Comparison of ENCODE assay signal across 29 mouse cellular contexts in the genomic region with DNA sequence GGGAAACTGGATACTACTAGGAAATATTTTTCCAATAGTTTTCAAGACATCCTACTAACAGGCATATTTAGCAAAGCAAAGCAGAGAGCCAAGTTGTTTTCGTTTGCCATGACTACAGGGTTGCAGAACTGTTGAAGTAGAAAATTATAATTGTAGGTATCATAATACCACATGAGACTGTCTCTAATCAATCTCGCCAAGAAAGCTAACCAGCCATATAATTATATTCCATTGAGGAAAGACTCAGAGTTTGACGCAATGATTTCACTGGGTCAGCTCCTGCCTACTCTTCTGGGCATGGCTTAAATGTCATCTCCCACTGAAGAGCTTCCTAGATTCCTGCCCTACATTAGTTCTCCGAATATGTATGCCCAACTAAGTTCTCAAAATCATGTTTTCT. TPM values are rescaled to one million over a fixed set of nuclear protein-coding genes. Genes with fewer than 3 reads are reported as not detected.
DNase-seq lines count a peak whose midpoint lies in the region; ATAC-seq and TF ChIP-seq lines count a peak whose summit lies in the region.
"Had no signal": no experiment of that assay in that cellular context is flagged by ENCODE, and none has a peak within 500 bp of the region (broad histone marks: within the 10 kb centered on the region; RNA-seq: fewer than 3 reads in every experiment).

No protein-coding gene starts in this region.

- no peak for TF ChIP-seq POLR2A in embryonic fibroblast, embryonic 13.5 days (IDR thresholded peaks at IDR 0.05; ENCODE audit: low read depth, low read length)
- TF ChIP-seq POLR2A in kidney, adult 2 months (IDR thresholded peaks at IDR 0.05; ENCODE audit: low read depth, low read length): no peak

- DNase-seq in retina, embryonic 14.5 days (ENCODE audit: low spot score): peak; percentile 30
- no peak for DNase-seq in retina, postnatal 1 day
- peak; percentile 12 for DNase-seq in brain, adult 2 months (ENCODE audit: low read depth, low spot score)
- no peak for DNase-seq in kidney, adult 2 months
- DNase-seq: adrenal gland, postnatal 10 days; adrenal gland, postnatal 36 days; B cell, adult 2 months; cerebellum, adult 18-20 months; cerebellum, adult 9-10 months; cerebellum, postnatal 14 days; gastrocnemius, postnatal 10 days; gastrocnemius, postnatal 36 days; heart, adult 2 months; heart, postnatal 14 days; heart, postnatal 4 days; kidney, adult 18-20 months had no signal

- no peak for ATAC-seq in activated CD4-positive, CD25-positive, alpha-beta regulatory T cell, adult 4 months
- ATAC-seq: forebrain, embryonic 13.5 days; forebrain, embryonic 16.5 days; hindbrain, postnatal 0 days; inflammation-experienced regulatory T-cells, adult 6 months; intestine, embryonic 16.5 days had no signal

- no peaks in the 10 kb centered on the region; the same call in 1 of the 2 replicates for H3K27me3 ChIP-seq in kidney, adult 2 months (replicated peaks; ENCODE audit: control insufficient read depth, insufficient read depth, low read length)
- H3K27me3 ChIP-seq: CH12.LX; forebrain, embryonic 13.5 days; heart, embryonic 13.5 days had no signal

- peaks cover 10% of the 10 kb centered on the region for H3K4me1 ChIP-seq in embryonic fibroblast, embryonic 13.5 days (ENCODE audit: control insufficient read depth, insufficient read depth, low read length)
- no peaks in the 10 kb centered on the region for H3K4me1 ChIP-seq in kidney, adult 2 months (ENCODE audit: control insufficient read depth, insufficient read depth, low read length)
- H3K4me1 ChIP-seq: forebrain, embryonic 10.5 days; forebrain, embryonic 13.5 days had no signal

- no peak overlapping the region for H3K4me3 ChIP-seq in embryonic fibroblast, embryonic 13.5 days (ENCODE audit: insufficient read depth, low read length)
- no peak overlapping the region for H3K4me3 ChIP-seq in kidney, adult 2 months (ENCODE audit: insufficient read depth, low read depth, low read length)
- H3K4me3 ChIP-seq: forebrain, embryonic 10.5 days; forebrain, embryonic 13.5 days; heart, adult 2 months; heart, embryonic 10.5 days; heart, embryonic 13.5 days had no signal

- peak overlapping the region; percentile 81; the same call in 1 of the 2 replicates for H3K27ac ChIP-seq in embryonic fibroblast, embryonic 13.5 days (ENCODE audit: insufficient read depth, low read length)
- no peak overlapping the region for H3K27ac ChIP-seq in kidney, adult 2 months (ENCODE audit: insufficient read depth, low read depth, low read length)
- H3K27ac ChIP-seq: forebrain, embryonic 10.5 days; forebrain, embryonic 13.5 days; heart, adult 2 months; heart, embryonic 10.5 days; heart, embryonic 13.5 days; hindbrain, embryonic 14.5 days; hindbrain, postnatal 0 days had no signal

- no peaks in the 10 kb centered on the region for H3K36me3 ChIP-seq in kidney, adult 2 months (ENCODE audit: control insufficient read depth, insufficient read depth, low read length)
- H3K36me3 ChIP-seq: forebrain, embryonic 10.5 days; G1E had no signal

- WGBS in kidney, adult 2 months: 78% methylated on average over 4 of the region's 4 CpGs

- TF ChIP-seq CTCF in embryonic fibroblast, embryonic 13.5 days (IDR thresholded peaks at IDR 0.05; ENCODE audit: borderline replicate concordance, insufficient read depth, low read length): no peak
- no peak for TF ChIP-seq CTCF in kidney, adult 2 months (conservative IDR thresholded peaks at IDR 0.05; ENCODE audit: insufficient read depth, insufficient read length, low read depth, low read length)

RNA-seq across cellular contexts. Expression of gene Tmem252, which starts 45.7 kb away (rescaled TPM):
- polyA plus RNA-seq in embryonic fibroblast, embryonic 13.5 days (2011; ENCODE audit: insufficient read length, low read depth, missing spikeins): not detected in 2 replicates
- polyA plus RNA-seq in kidney, adult 2 months (2012; rRNA removed): 16.0 and 17.4 TPM in 2 replicates
- not detected for polyA plus RNA-seq in activated CD4-positive, CD25-positive, alpha-beta regulatory T cell, adult 4 months (2017; shearing (Covaris generic))
- polyA plus RNA-seq: G1E; inflammation-experienced regulatory T-cells, adult 6 months had no signal

Comparison
In these comparisons a context has a peak if more than half of its experiments do, and no peak if none do; other contexts are left out.
1. DNase-seq: peak in retina, embryonic 14.5 days (single experiment) and brain, adult 2 months (single experiment); none in retina, postnatal 1 day (single experiment) and kidney, adult 2 months (single experiment).
2. RNA of gene Tmem252, which starts 45.7 kb away (polyA plus RNA-seq): 16.0 to 17.4 TPM in kidney, adult 2 months; not detected in activated CD4-positive, CD25-positive, alpha-beta regulatory T cell, adult 4 months and not detected in embryonic fibroblast, embryonic 13.5 days; every median in the first group is over 10 times any median in the second.